Mouse (Mus musculus) cerebellum, adult 11 months (tissue): ENCODE data around the gene Tmem59.

Experiments used
- DNase-seq: peaks from one replicate; pipeline ENCODE4 v3.0.0; 2022

Gene Tmem59

GRCm38 (mm10) chr4:107243365-107244333 is 65.5 kb downstream of the Tmem59 start:
- no peak for DNase-seq

- no peak for DNase-seq
Observed at GRCm38 (mm10) chr4:107245368-107245767, 67.2 kb downstream of the Tmem59 start.

GRCm38 (mm10) chr4:107246040-107246439 is 67.8 kb downstream of the Tmem59 start:
- no peak for DNase-seq

- DNase-seq, result no peak
Observed at GRCm38 (mm10) chr4:107247110-107247509, 68.9 kb downstream of the Tmem59 start.

- DNase-seq, result no peak
Observed at GRCm38 (mm10) chr4:107248061-107248460, 69.9 kb downstream of the Tmem59 start.

GRCm38 (mm10) chr4:107249471-107249870 is 71.3 kb downstream of the Tmem59 start:
- no peak for DNase-seq

- DNase-seq, result peak; percentile 20
Observed at GRCm38 (mm10) chr4:107250494-107250893, 72.3 kb downstream of the Tmem59 start.
